Mouse (Mus musculus) megakaryocyte, embryonic 14.5 days (primary cell): ENCODE measurements around the gene Hcfc2.

Experiments
- FLI1 ChIP-seq: IDR thresholded peaks from 2 replicates; pipeline ENCODE4 v1.6.1; 2012; ENCODE audit warnings: low read length, inconsistent platforms, mixed read lengths
- GATA1 ChIP-seq: IDR thresholded peaks from 3 replicates; pipeline ENCODE4 v1.6.1; 2012; ENCODE audit warnings: mixed read lengths, low read length, inconsistent platforms, borderline replicate concordance

DNA sequence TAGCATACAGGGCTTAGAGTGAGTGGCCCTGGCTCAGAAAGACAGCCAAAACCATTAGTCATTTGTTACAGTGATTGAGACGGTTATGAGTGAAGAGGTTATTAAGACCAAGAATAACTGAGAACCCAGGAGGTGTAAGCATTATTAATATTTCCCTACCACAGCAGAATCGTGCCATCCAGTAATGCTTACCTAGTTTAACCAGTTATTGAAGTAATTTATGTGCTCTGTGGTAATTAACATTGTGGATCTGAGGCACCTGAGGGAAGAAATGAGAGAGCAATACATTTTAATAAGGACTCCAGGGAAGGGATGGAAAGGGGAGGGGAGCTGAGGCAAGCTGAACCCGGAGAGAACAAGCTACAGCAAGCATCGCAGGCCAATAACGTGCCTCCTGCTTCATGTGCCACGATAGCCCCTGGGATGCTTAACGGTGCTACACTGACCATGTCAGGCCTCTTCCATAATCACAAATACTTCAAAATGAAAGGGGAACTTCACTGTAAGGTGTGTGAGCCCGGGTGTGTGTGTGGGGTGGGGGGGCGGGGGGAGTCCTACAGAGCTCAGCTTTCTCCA, 75.7 kb downstream of the Hcfc2 start:
- TF ChIP-seq GATA1 (no peak), FLI1 (no peak)
